Mouse (Mus musculus): ENCODE measurements around the gene Sarm1.

- TF ChIP-seq EP300 (optimal IDR thresholded peaks at IDR 0.05): no peak
- TF ChIP-seq CTCF (IDR thresholded peaks at IDR 0.05; ENCODE audit: low read depth): no peak
Measured at GRCm38 (mm10) chr11:78424352-78424751, 73.2 kb downstream of the Sarm1 start.
